Mouse (Mus musculus) heart, embryonic 15.5 days (tissue): ENCODE results near the gene Htr1f. TPM values are rescaled to one million over a fixed set of nuclear protein-coding genes. Genes with fewer than 3 reads are reported as not detected.

Experiments used
- ATAC-seq: fragments of 200-750 bp; cut with Nextera tagmentation; replicated peaks from 2 replicates; pipeline ENCODE4 v1.8.0; 2017; ENCODE audit warnings: low read depth, moderate TSS enrichment; ENCODE audit not compliant: insufficient number of reproducible peaks, insufficient read depth, low FRiP score
- H3K27ac ChIP-seq: fragments of 300-500 bp; sonication (generic); 2 replicates; pipeline ENCODE4 v1.5.1; 2015; ENCODE audit warnings: mild to moderate bottlenecking, inconsistent platforms
- H3K27me3 ChIP-seq: fragments of 300-500 bp; sonication (generic); 2 replicates; pipeline ENCODE4 v1.6.1; 2015; ENCODE audit warnings: inconsistent platforms
- H3K36me3 ChIP-seq: fragments of 300-500 bp; sonication (generic); 2 replicates; pipeline ENCODE4 v1.6.1; 2015; ENCODE audit warnings: mild to moderate bottlenecking, inconsistent platforms
- H3K4me1 ChIP-seq: fragments of 300-500 bp; sonication (generic); replicated peaks from 2 replicates; pipeline ENCODE4 v1.6.1; 2015; ENCODE audit warnings: inconsistent platforms
- H3K4me2 ChIP-seq: fragments of 300-500 bp; sonication (generic); 2 replicates; pipeline ENCODE4 v1.6.1; 2015; ENCODE audit warnings: inconsistent platforms, mild to moderate bottlenecking, moderate library complexity
- H3K4me3 ChIP-seq: fragments of 300-500 bp; sonication (generic); 2 replicates; pipeline ENCODE4 v1.5.1; 2015; ENCODE audit warnings: mild to moderate bottlenecking, inconsistent platforms
- H3K9ac ChIP-seq: fragments of 300-500 bp; sonication (generic); 2 replicates; pipeline ENCODE4 v1.6.1; 2015; ENCODE audit warnings: mild to moderate bottlenecking, inconsistent platforms
- H3K9me3 ChIP-seq: fragments of 300-500 bp; sonication (generic); replicated peaks from 2 replicates; pipeline ENCODE4 v1.6.1; 2016; ENCODE audit warnings: inconsistent platforms
- WGBS: fragments of 180-500 bp; shearing (Covaris S2); methylation state at CpG from one replicate; pipeline ENCODE4 v1.1.7; 2015; ENCODE audit warnings: mixed read lengths; 5-methylcytosine and 5-hydroxymethylcytosine counted together
- polyA plus RNA-seq: library from polyadenylated mRNA; unstranded; fragments of >200 nt; fragmentation: Nextera tagmentation; extraction: Ambion mirVana; gene quantifications from 2 replicates; pipeline ENCODE4 v1.2.1, GENCODE M21; 2015

Htr1f gene
- polyA plus RNA-seq, 1 experiment from 2014 or later: not detected

GRCm38 (mm10) chr16:65018710-65019109 is 86.9 kb downstream of the Htr1f start:
- 96% methylated on average over 1 of the region's 1 CpGs for WGBS
- H3K4me3 ChIP-seq: no peak overlapping the region
- H3K36me3 ChIP-seq: no peaks in the 10 kb centered on the region
- H3K9me3 ChIP-seq: no peaks in the 10 kb centered on the region
- no peaks in the 10 kb centered on the region for H3K27me3 ChIP-seq
- no peak overlapping the region for H3K4me2 ChIP-seq
- no peaks in the 10 kb centered on the region for H3K4me1 ChIP-seq
- no peak overlapping the region for H3K9ac ChIP-seq
- no peak overlapping the region for H3K27ac ChIP-seq
- ATAC-seq: no peak

GRCm38 (mm10) chr16:65018134-65018533 is 87.5 kb downstream of the Htr1f start:
- Histone ChIP-seq H3K4me1 (no peaks in the 10 kb centered on the region), H3K27ac (no peak overlapping the region), H3K9me3 (no peaks in the 10 kb centered on the region), H3K9ac (no peak overlapping the region), H3K36me3 (no peaks in the 10 kb centered on the region), H3K27me3 (no peaks in the 10 kb centered on the region), H3K4me2 (no peak overlapping the region), H3K4me3 (no peak overlapping the region)
- no peak for ATAC-seq
- 67% methylated on average over 7 of the region's 7 CpGs for WGBS

- H3K27ac ChIP-seq: no peak overlapping the region
- 56% methylated on average over 1 of the region's 1 CpGs for WGBS
- H3K4me3 ChIP-seq: no peak overlapping the region
- H3K4me1 ChIP-seq: no peaks in the 10 kb centered on the region
- H3K9me3 ChIP-seq: no peaks in the 10 kb centered on the region
- ATAC-seq: no peak
- no peak overlapping the region for H3K9ac ChIP-seq
- H3K4me2 ChIP-seq: no peak overlapping the region
- H3K27me3 ChIP-seq: no peaks in the 10 kb centered on the region
- H3K36me3 ChIP-seq: no peaks in the 10 kb centered on the region
These were observed 88.1 kb downstream of the Htr1f start for GRCm38 (mm10) chr16:65017566-65017965.

GRCm38 (mm10) chr16:65015241-65015640 is 90.4 kb downstream of the Htr1f start:
- H3K36me3 ChIP-seq: no peaks in the 10 kb centered on the region
- no peak overlapping the region for H3K4me2 ChIP-seq
- no peak overlapping the region for H3K4me3 ChIP-seq
- WGBS: 71% methylated on average over 4 of the region's 4 CpGs
- H3K27ac ChIP-seq: no peak overlapping the region
- H3K9me3 ChIP-seq: no peaks in the 10 kb centered on the region
- no peaks in the 10 kb centered on the region for H3K4me1 ChIP-seq
- H3K9ac ChIP-seq: no peak overlapping the region
- ATAC-seq: no peak
- no peaks in the 10 kb centered on the region for H3K27me3 ChIP-seq

- WGBS: 61% methylated on average over 6 of the region's 6 CpGs
- Histone ChIP-seq H3K27ac (no peak overlapping the region), H3K4me1 (no peaks in the 10 kb centered on the region), H3K27me3 (no peaks in the 10 kb centered on the region), H3K4me3 (no peak overlapping the region), H3K36me3 (no peaks in the 10 kb centered on the region), H3K9me3 (no peaks in the 10 kb centered on the region), H3K4me2 (no peak overlapping the region), H3K9ac (no peak overlapping the region)
- ATAC-seq: no peak
These were observed 103.4 kb downstream of the Htr1f start for GRCm38 (mm10) chr16:65001993-65002821.

- Histone ChIP-seq H3K4me2 (no peak overlapping the region), H3K4me3 (no peak overlapping the region), H3K36me3 (no peaks in the 10 kb centered on the region), H3K9me3 (no peaks in the 10 kb centered on the region), H3K27ac (no peak overlapping the region), H3K9ac (no peak overlapping the region), H3K4me1 (no peaks in the 10 kb centered on the region), H3K27me3 (no peaks in the 10 kb centered on the region)
- ATAC-seq: no peak
- WGBS: 61% methylated on average over 3 of the region's 3 CpGs
These were observed 116.3 kb downstream of the Htr1f start for GRCm38 (mm10) chr16:64989279-64989800.

- Histone ChIP-seq H3K9ac (no peak overlapping the region), H3K27ac (no peak overlapping the region), H3K36me3 (no peaks in the 10 kb centered on the region), H3K4me2 (no peak overlapping the region), H3K27me3 (no peaks in the 10 kb centered on the region), H3K4me3 (no peak overlapping the region), H3K9me3 (no peaks in the 10 kb centered on the region), H3K4me1 (no peaks in the 10 kb centered on the region)
- WGBS: 88% methylated on average over 6 of the region's 6 CpGs
- no peak for ATAC-seq
These were observed 118.1 kb downstream of the Htr1f start for GRCm38 (mm10) chr16:64987564-64987963.

GRCm38 (mm10) chr16:64987049-64987448 is 118.6 kb downstream of the Htr1f start:
- H3K27me3 ChIP-seq: no peaks in the 10 kb centered on the region
- no peak overlapping the region for H3K27ac ChIP-seq
- H3K4me1 ChIP-seq: no peaks in the 10 kb centered on the region
- no peaks in the 10 kb centered on the region for H3K36me3 ChIP-seq
- 70% methylated on average over 2 of the region's 2 CpGs for WGBS
- H3K4me2 ChIP-seq: no peak overlapping the region
- ATAC-seq: no peak
- H3K9me3 ChIP-seq: no peaks in the 10 kb centered on the region
- no peak overlapping the region for H3K9ac ChIP-seq
- H3K4me3 ChIP-seq: no peak overlapping the region

GRCm38 (mm10) chr16:64974636-64975035 is 131.0 kb downstream of the Htr1f start:
- Histone ChIP-seq H3K4me2 (no peak overlapping the region), H3K4me3 (no peak overlapping the region), H3K36me3 (no peaks in the 10 kb centered on the region), H3K4me1 (no peaks in the 10 kb centered on the region), H3K9ac (no peak overlapping the region), H3K27ac (no peak overlapping the region), H3K9me3 (no peaks in the 10 kb centered on the region), H3K27me3 (no peaks in the 10 kb centered on the region)
- 78% methylated on average over 5 of the region's 5 CpGs for WGBS
- ATAC-seq: no peak

GRCm38 (mm10) chr16:64973533-64974305 is 131.9 kb downstream of the Htr1f start:
- 71% methylated on average over 4 of the region's 4 CpGs for whole genome bisulfite sequencing
- Histone ChIP-seq H3K27ac (no peak overlapping the region), H3K4me2 (no peak overlapping the region), H3K4me3 (no peak overlapping the region), H3K27me3 (no peaks in the 10 kb centered on the region), H3K9ac (no peak overlapping the region), H3K4me1 (no peaks in the 10 kb centered on the region), H3K36me3 (no peaks in the 10 kb centered on the region), H3K9me3 (no peaks in the 10 kb centered on the region)
- ATAC-seq: no peak

- ATAC-seq: no peak
- Histone ChIP-seq H3K27me3 (no peaks in the 10 kb centered on the region), H3K36me3 (no peaks in the 10 kb centered on the region), H3K4me2 (no peak overlapping the region), H3K4me3 (no peak overlapping the region), H3K9ac (no peak overlapping the region), H3K4me1 (no peaks in the 10 kb centered on the region), H3K9me3 (no peaks in the 10 kb centered on the region), H3K27ac (no peak overlapping the region)
- WGBS: 88% methylated on average over 4 of the region's 4 CpGs
These were observed 144.0 kb downstream of the Htr1f start for GRCm38 (mm10) chr16:64961690-64962089.
